Mouse (Mus musculus): ENCODE results near the gene Fat4. TPM values are rescaled to one million over a fixed set of nuclear protein-coding genes. Genes with fewer than 3 reads are reported as not detected.

Fat4 gene
- polyA plus RNA-seq, 2 experiments from 2014 or later, result not detected

GRCm38 (mm10) chr3:38967480-38967879 is 80.7 kb downstream of the Fat4 start:
- no peak for ATAC-seq

GRCm38 (mm10) chr3:38986379-38986778 is 99.6 kb downstream of the Fat4 start:
- ATAC-seq, result no peak

GRCm38 (mm10) chr3:38989181-38989580 is 102.4 kb downstream of the Fat4 start:
- no peak for ATAC-seq

DNA sequence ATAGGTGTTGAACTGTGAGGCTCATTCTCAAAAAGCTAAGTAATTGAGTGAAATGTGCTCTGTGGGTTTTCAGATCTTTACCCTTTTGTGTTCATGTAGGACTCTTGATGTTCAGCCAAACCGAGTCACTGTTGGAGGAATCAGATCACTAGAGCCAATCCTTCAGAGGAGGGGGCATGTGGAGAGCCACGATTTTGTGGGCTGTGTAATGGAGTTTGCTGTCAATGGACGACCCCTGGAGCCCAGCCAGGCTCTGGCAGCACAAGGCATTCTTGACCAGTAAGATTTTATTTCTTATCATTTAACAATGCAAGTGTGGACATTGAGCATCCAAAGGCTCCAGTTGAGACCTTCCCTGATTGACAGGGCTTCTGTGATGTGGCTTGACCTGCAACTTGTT is 113.3 kb downstream of the Fat4 start:
- ATAC-seq, result no peak

DNA sequence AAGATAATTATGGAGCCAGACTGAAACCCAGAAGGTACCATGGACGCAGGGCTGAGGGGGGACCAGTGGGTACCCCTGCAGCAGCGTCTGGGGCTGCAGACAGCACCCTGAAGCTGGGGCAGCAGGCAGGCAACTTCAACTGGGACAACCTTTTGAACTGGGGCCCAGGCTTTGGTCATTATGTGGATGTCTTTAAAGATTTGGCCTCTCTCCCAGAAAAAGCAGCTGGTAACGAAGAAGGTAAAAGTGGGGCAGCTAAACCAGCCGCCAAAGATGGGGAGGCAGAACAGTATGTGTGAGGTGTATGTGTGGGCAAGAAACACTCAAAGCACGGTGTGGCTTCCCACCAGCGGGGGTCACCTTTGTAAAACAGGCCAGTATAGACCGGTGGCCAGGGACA is 123.8 kb downstream of the Fat4 start:
- ATAC-seq, result no peak

GRCm38 (mm10) chr3:39017633-39018032 is 130.9 kb downstream of the Fat4 start:
- ATAC-seq, result no peak

DNA sequence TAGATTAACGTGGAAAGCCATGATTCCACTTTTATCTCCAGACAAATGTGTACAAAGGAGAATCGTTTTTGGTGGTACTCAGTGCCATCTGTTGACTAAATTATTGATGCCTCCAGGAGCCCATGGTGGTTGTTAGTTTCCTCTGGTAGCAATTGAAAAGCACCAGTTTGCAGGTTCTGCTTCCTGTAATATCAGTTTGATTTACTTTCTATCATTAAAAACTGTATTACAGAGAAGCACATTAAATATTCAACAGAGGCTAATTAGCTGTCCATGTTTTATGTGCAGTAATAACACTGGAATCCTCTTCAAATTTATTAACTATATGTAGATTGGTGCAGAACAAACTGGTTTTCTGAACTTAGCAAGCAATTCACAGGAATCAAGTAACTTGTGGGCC is 149.4 kb downstream of the Fat4 start:
- ATAC-seq, result no peak

GRCm38 (mm10) chr3:39046425-39046824 is 159.7 kb downstream of the Fat4 start:
- ATAC-seq, result no peak

- ATAC-seq, result no peak
Observed at GRCm38 (mm10) chr3:39047621-39048303, 161.0 kb downstream of the Fat4 start.

DNA sequence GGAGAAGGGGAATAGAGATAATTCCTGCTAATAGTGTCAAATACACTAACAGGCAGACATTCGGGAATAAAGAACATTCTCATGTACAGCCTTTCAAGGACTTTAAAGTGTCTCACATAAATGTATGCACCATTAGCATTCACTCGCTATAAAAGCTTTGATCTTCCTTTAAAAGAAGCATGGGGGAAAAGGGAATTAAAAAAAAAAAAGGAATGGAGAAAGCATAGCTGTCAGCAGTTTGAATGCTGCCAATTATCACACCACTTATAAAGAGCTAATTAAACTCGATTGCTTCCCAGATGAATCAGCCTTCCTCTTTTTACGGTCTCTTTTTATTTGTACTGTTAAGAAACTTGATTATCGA is 161.5 kb downstream of the Fat4 start:
- no peak for ATAC-seq

GRCm38 (mm10) chr3:39050130-39050529 is 163.4 kb downstream of the Fat4 start:
- ATAC-seq, result no peak

- ATAC-seq, result no peak
Observed at GRCm38 (mm10) chr3:39053072-39053471, 166.3 kb downstream of the Fat4 start.

Measured in activated CD4-positive, CD25-positive, alpha-beta regulatory T cell, adult 4 months (primary cell).